Mouse (Mus musculus): Measurements from ENCODE around the gene Zbtb32. TPM values are rescaled to one million over a fixed set of nuclear protein-coding genes. Genes with fewer than 3 reads are reported as not detected.

Zbtb32 gene
- polyA plus RNA-seq, 1 experiment from 2014 or later: 0.20 TPM

DNA sequence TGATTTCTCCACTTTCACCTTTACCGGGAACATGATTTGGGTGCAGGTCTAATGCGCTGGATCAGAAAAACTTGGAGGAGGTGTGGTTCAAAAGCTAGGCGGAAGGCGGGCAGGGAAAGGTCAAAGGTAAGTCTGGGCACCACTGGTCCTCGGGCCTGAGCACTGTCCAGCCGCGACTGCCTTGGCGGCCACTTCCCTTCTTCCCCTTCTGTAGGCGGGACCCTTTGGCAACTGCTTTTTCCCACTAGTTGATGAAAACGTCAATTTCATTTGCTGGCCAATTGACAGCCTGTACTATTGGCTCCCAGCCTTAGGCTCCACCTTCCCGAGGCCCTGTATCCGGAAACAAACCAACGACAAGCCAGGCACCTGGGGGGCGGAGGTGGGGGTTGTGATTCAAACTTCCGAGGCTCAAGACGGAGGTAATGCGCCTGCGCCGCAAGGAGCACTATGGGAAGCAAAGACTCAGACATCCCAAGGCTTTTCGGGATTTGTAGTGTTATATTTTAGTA is 39.2 kb downstream of the Zbtb32 start, which contains the start of gene Lin37:
Lin37 (minus strand) TSS at position 396 of the 512 bp plus-strand sequence.
- H3K4me1 ChIP-seq: peaks cover 38% of the 10 kb centered on the region
- H3K4me3 ChIP-seq: peak within 1 kb of the TSS; percentile 76
- H3K27ac ChIP-seq: peak within 1 kb of the TSS; percentile 82
- 0 out of 2 replicates have a peak, but pooled peaks cover under 1% of the 10 kb centered on the region for H3K27me3 ChIP-seq (ENCODE audit: poor library complexity, severe bottlenecking)
- no peaks in the 10 kb centered on the region for H3K9me3 ChIP-seq
- H3K36me3 ChIP-seq (replicated peaks): peaks cover 37% of the 10 kb centered on the region
- WGBS: 0% methylated on average over 20 of the region's 20 CpGs
- DNase-seq (ENCODE audit: extremely low spot score, low spot score): peak; percentile 96

DNA sequence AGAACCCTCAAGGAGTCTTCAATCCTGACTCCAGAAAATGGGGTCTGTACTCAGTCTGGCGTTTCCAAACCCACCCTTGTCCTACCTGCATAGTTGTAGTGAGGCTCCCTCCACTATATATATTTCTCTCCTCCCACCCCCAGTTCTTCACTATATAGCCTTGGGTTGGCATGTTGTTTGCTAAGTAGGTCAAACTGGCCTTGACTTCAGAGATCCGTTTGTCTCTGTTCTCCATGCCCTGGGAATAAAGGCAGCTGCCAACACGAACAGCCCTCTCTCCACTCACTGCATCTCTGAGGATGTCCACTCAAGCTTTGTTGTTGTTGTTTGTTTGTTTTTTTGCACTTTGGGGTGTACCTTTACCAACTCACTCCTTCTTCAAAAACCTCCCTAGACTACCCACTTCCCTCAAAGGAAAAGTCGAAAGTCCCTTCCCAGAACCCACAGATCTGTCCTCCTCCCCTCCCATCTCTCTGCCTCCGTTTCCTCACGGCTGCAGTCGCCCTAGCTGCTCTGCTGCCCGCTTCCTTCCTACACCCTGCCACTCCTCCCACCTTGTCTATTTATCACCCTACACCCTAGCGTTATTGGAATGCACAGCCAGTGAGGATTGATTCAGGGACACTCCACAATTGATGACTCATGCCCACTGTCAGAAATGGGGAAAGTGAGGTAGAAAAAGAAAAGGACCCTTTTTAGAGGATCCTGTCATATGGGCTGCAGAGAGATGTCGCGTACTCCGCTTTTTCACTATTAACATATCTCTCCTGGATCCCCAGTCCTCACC is 39.9 kb downstream of the Zbtb32 start:
- peak overlapping the region; percentile 76 for H3K4me3 ChIP-seq
- peaks cover 7% of the 10 kb centered on the region; the same call in 1 of the 2 replicates for H3K27me3 ChIP-seq (ENCODE audit: poor library complexity, severe bottlenecking)
- peaks cover 40% of the 10 kb centered on the region for H3K36me3 ChIP-seq (replicated peaks)
- DNase-seq (ENCODE audit: extremely low spot score, low spot score): no peak
- H3K27ac ChIP-seq: peak overlapping the region; percentile 82
- 19% methylated on average over 12 of the region's 12 CpGs for WGBS
- H3K4me1 ChIP-seq: peaks cover 33% of the 10 kb centered on the region
- no peaks in the 10 kb centered on the region for H3K9me3 ChIP-seq

- Histone ChIP-seq H3K4me1 (peaks cover 37% of the 10 kb centered on the region), H3K27ac (no peak overlapping the region), H3K36me3 (replicated peaks) (peaks cover 40% of the 10 kb centered on the region), H3K9me3 (no peaks in the 10 kb centered on the region), H3K27me3 (ENCODE audit: poor library complexity, severe bottlenecking) (peaks cover 11% of the 10 kb centered on the region; the same call in 1 of the 2 replicates), H3K4me3 (peak overlapping the region; percentile 76)
- 92% methylated on average over 13 of the region's 13 CpGs for WGBS
- DNase-seq (ENCODE audit: extremely low spot score, low spot score): no peak
These were observed 40.7 kb downstream of the Zbtb32 start for GRCm38 (mm10) chr7:30557901-30558514.

GRCm38 (mm10) chr7:30556894-30557536 is 41.7 kb downstream of the Zbtb32 start:
- Histone ChIP-seq H3K27ac (no peak overlapping the region), H3K36me3 (replicated peaks) (peaks cover 40% of the 10 kb centered on the region), H3K9me3 (no peaks in the 10 kb centered on the region), H3K27me3 (ENCODE audit: poor library complexity, severe bottlenecking) (peaks cover 11% of the 10 kb centered on the region; the same call in 1 of the 2 replicates), H3K4me1 (peaks cover 39% of the 10 kb centered on the region), H3K4me3 (no peak overlapping the region)
- WGBS: 94% methylated on average over 18 of the region's 18 CpGs
- no peak for DNase-seq (ENCODE audit: extremely low spot score, low spot score)

DNA sequence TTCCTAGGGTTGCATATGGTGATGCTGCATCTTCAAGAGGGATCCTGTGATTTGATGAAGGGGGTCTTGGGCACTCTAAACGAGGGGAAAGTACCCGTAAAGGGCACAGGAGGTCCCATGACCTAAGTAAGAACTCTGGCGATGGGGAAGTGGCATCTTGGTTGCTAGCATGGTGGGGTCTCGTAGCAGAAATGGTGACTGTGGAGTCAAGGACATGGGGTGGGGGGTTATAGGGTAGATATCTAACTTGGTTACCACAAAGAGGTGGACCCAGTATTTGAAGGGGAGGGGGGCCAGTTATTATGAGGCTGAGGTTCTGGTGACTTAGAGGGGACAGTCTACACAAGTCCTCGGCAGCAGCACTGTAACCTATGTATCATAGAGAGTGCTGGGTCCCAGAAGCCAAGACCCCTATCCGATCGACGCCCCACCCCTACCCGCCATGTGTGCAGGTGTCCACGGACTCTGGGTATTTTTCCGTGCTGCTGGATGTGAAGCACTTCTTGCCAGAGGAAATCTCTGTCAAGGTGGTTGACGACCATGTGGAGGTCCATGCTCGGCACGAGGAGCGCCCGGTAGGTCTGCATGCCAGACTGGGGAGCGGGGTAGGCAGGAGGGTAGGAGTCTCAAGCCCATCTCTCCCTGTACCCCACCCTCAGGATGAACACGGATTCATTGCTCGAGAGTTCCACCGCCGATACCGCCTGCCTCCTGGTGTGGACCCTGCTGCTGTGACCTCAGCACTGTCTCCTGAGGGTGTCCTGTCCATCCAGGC is 44.7 kb downstream of the Zbtb32 start:
- H3K4me3 ChIP-seq: peak overlapping the region; percentile 58

GRCm38 (mm10) chr7:30553021-30553589 is 45.6 kb downstream of the Zbtb32 start:
- Histone ChIP-seq H3K4me3 (peak overlapping the region; percentile 58), H3K27me3 (ENCODE audit: poor library complexity, severe bottlenecking) (peaks cover 11% of the 10 kb centered on the region; the same call in 1 of the 2 replicates), H3K4me1 (peaks cover 24% of the 10 kb centered on the region), H3K9me3 (no peaks in the 10 kb centered on the region), H3K36me3 (replicated peaks) (peaks cover 55% of the 10 kb centered on the region), H3K27ac (peak overlapping the region; percentile 93)
- 10% methylated on average over 23 of the region's 23 CpGs for WGBS
- no peak for DNase-seq (ENCODE audit: extremely low spot score, low spot score)

More for the DNA sequence above, 44.7 kb downstream of the Zbtb32 start:
- Histone ChIP-seq H3K4me1 (peaks cover 33% of the 10 kb centered on the region), H3K36me3 (replicated peaks) (peaks cover 46% of the 10 kb centered on the region), H3K27me3 (ENCODE audit: poor library complexity, severe bottlenecking) (peaks cover 11% of the 10 kb centered on the region; the same call in 1 of the 2 replicates), H3K9me3 (no peaks in the 10 kb centered on the region), H3K27ac (peak overlapping the region; percentile 93)
- 89% methylated on average over 22 of the region's 22 CpGs for WGBS
- DNase-seq (ENCODE audit: extremely low spot score, low spot score): no peak

DNA sequence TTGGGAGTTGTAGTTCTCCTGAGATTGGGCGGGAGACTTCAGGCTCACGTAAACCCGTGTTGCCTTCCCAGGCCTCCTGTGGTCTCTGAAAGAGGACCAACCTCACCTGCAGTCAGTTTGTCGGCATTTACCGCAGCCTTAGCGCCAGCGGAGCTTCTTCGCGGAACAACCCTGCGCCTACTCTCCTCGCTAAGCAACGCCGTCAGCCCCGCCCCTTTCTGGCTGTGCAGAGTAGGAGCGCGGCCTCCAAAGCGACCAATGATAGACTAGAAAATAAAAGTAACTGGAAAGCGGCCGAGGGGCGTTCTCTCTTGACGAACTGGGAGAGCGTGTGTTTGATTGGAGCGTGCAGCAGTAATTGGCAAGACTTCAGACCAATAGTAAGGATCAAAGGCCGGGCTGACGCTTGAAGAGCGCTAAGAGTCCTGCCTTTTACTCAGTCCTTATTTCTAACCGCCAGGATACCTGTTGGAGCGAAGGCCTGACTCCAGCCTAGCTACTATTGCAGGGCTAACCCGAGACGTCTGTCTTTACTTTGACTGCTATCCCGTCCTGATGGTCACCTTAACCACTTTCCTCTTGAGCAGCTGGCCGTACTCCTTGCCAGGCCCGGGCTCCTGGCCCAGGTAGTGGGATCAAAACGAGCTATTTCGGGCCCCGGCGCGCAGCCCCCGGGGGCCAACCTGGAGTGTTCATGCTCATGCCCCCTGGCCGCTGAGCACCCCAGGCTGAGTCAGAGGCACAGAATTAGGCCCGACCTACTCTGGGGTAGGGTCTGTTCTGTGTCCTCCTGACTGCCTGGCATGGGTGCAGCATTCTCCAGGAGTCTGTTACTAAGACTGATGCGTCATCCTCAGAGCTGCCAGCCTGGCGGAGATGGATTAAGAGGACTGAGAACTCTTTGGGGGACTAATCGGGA is 46.3 kb downstream of the Zbtb32 start, which contains the start of the genes Hspb6 and Proser3:
Hspb6 (plus strand) TSS at position 77 of the 919 bp plus-strand sequence.
Proser3 (minus strand) TSS at position 198 of the 919 bp plus-strand sequence.
- peaks cover 11% of the 10 kb centered on the region; the same call in 1 of the 2 replicates for H3K27me3 ChIP-seq (ENCODE audit: poor library complexity, severe bottlenecking)
- peak within 1 kb of the TSS; percentile 93 for H3K27ac ChIP-seq
- peak; percentile 96 for DNase-seq (ENCODE audit: extremely low spot score, low spot score)
- no peaks in the 10 kb centered on the region for H3K9me3 ChIP-seq
- peaks cover 18% of the 10 kb centered on the region for H3K4me1 ChIP-seq
- H3K36me3 ChIP-seq (replicated peaks): peaks cover 57% of the 10 kb centered on the region
- 1% methylated on average over 44 of the region's 44 CpGs for WGBS
- H3K4me3 ChIP-seq: peak within 1 kb of the TSS; percentile 58

DNA sequence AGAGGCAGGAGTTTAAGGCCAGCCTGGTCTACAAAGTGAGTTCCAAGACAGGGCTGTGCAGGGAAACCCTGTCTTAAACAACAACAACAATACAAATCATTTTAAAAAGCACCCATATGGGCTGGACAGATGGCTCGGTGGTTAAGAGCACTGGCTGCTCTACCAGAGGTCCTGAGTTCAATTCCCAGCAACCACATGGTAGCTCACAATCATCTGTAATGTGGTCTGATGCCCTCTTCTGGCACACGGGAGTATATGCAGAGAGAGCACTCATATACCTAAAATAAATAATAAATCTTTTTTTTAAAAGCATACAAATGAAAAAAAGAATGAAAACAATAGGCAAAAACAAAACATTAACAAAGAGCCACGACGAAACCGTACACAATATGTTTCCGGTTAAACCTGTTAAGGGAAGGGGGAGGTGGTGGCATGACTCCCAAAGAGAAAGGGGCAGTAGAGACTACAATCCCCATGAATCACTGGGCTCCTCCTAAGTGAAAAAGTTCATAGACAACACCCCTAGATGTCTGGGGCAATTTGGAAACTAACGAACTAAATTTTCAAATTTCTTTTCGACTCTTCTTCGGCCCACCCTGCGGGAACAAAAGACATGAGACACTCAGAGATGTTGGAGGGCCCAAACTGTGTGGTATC is 47.1 kb downstream of the Zbtb32 start:
- WGBS: 3% methylated on average over 10 of the region's 10 CpGs
- no peak for DNase-seq (ENCODE audit: extremely low spot score, low spot score)
- H3K27me3 ChIP-seq (ENCODE audit: poor library complexity, severe bottlenecking): peaks cover 11% of the 10 kb centered on the region; the same call in 1 of the 2 replicates
- peaks cover 18% of the 10 kb centered on the region for H3K4me1 ChIP-seq
- H3K9me3 ChIP-seq: no peaks in the 10 kb centered on the region
- peak overlapping the region; percentile 58 for H3K4me3 ChIP-seq
- H3K27ac ChIP-seq: peak overlapping the region; percentile 93
- peaks cover 55% of the 10 kb centered on the region for H3K36me3 ChIP-seq (replicated peaks)

- Histone ChIP-seq H3K4me3 (0 out of 2 replicates have a peak overlapping the region, but pooled peaks have one; percentile 58), H3K4me1 (peaks cover 18% of the 10 kb centered on the region), H3K27ac (no peak overlapping the region), H3K9me3 (no peaks in the 10 kb centered on the region), H3K36me3 (replicated peaks) (peaks cover 54% of the 10 kb centered on the region), H3K27me3 (ENCODE audit: poor library complexity, severe bottlenecking) (peaks cover 11% of the 10 kb centered on the region; the same call in 1 of the 2 replicates)
- 94% methylated on average over 1 of the region's 1 CpGs for WGBS
- DNase-seq (ENCODE audit: extremely low spot score, low spot score): no peak
These were observed 48.1 kb downstream of the Zbtb32 start for GRCm38 (mm10) chr7:30550603-30551002.

DNA sequence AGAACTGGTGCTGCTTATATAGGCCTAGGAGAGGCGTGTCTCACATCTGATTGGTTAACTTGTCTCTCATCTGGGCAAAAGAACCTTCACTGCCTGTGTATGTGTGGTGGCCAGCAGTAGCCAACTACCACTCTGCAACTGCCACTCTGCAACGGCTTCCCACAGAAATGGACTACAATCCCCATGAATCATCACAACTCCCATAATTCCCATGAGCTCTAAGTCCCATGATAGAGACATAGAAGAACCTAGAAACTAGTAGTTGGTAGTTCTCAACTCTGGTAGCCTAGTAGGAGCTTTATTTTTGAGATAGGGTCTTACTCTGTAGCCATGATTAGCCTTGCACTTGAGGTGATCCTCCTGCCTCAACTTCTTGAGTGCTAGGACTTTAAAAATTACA is 48.8 kb downstream of the Zbtb32 start:
- no peak for DNase-seq (ENCODE audit: extremely low spot score, low spot score)
- Histone ChIP-seq H3K27ac (no peak overlapping the region), H3K9me3 (no peaks in the 10 kb centered on the region), H3K4me1 (peaks cover 18% of the 10 kb centered on the region), H3K4me3 (no peak overlapping the region), H3K27me3 (ENCODE audit: poor library complexity, severe bottlenecking) (peaks cover 11% of the 10 kb centered on the region; the same call in 1 of the 2 replicates), H3K36me3 (replicated peaks) (peaks cover 52% of the 10 kb centered on the region)
- WGBS: 96% methylated on average over 2 of the region's 2 CpGs
